Mouse (Mus musculus): ENCODE results near the gene Mael. TPM values are rescaled to one million over a fixed set of nuclear protein-coding genes. Genes with fewer than 3 reads are reported as not detected.

Gene Mael
- 0.15 TPM in 1 of 2 replicates, not detected in the other for polyA plus RNA-seq (2016; fragmentation: Nextera tagmentation; extraction: Ambion mirVana)

GRCm38 (mm10) chr1:166238315-166238969, at the start of gene Mael:
Mael (minus strand) TSS chr1:166238747.
- Histone ChIP-seq H3K9me3 (peaks cover 9% of the 10 kb centered on the region), H3K4me3 (no peak within 1 kb of the TSS), H3K4me1 (no peaks in the 10 kb centered on the region), H3K27ac (replicated peaks) (no peak within 1 kb of the TSS), H3K27me3 (replicated peaks; ENCODE audit: low read depth, poor library complexity, severe bottlenecking) (no peaks in the 10 kb centered on the region), H3K36me3 (replicated peaks) (0 out of 2 replicates have a peak, but pooled peaks cover 7% of the 10 kb centered on the region)
- WGBS = 84% methylated on average over 53 of the region's 53 CpGs
- DNase-seq (ENCODE audit: low spot score) = no peak

GRCm38 (mm10) chr1:166286231-166286630, 47.7 kb upstream of the Mael start:
- Histone ChIP-seq H3K27me3 (replicated peaks; ENCODE audit: low read depth, poor library complexity, severe bottlenecking) (no peaks in the 10 kb centered on the region), H3K9me3 (no peaks in the 10 kb centered on the region), H3K4me3 (no peak overlapping the region), H3K4me1 (peaks cover 48% of the 10 kb centered on the region), H3K27ac (replicated peaks) (no peak overlapping the region), H3K36me3 (replicated peaks) (no peaks in the 10 kb centered on the region)
- 82% methylated on average over 9 of the region's 9 CpGs for WGBS
- DNase-seq (ENCODE audit: low spot score) = no peak

GRCm38 (mm10) chr1:166284390-166284789, 45.8 kb upstream of the Mael start:
- peak overlapping the region; percentile 67 for H3K27ac ChIP-seq (replicated peaks)

GRCm38 (mm10) chr1:166283451-166283850, 44.9 kb upstream of the Mael start:
- no peak overlapping the region for H3K4me3 ChIP-seq
- H3K9me3 ChIP-seq = no peaks in the 10 kb centered on the region
- H3K27ac ChIP-seq (replicated peaks) = peak overlapping the region; percentile 77
- no peaks in the 10 kb centered on the region for H3K27me3 ChIP-seq (replicated peaks; ENCODE audit: low read depth, poor library complexity, severe bottlenecking)
- no peaks in the 10 kb centered on the region for H3K36me3 ChIP-seq (replicated peaks)
- DNase-seq (ENCODE audit: low spot score) = no peak
- WGBS = 82% methylated on average over 6 of the region's 6 CpGs
- peaks cover 76% of the 10 kb centered on the region for H3K4me1 ChIP-seq

More at GRCm38 (mm10) chr1:166284390-166284789, 45.8 kb upstream of the Mael start:
- Histone ChIP-seq H3K9me3 (no peaks in the 10 kb centered on the region), H3K27me3 (replicated peaks; ENCODE audit: low read depth, poor library complexity, severe bottlenecking) (no peaks in the 10 kb centered on the region), H3K36me3 (replicated peaks) (no peaks in the 10 kb centered on the region), H3K4me3 (no peak overlapping the region), H3K4me1 (peaks cover 66% of the 10 kb centered on the region)
- no peak for DNase-seq (ENCODE audit: low spot score)
- WGBS = 79% methylated on average over 8 of the region's 8 CpGs

GRCm38 (mm10) chr1:166282597-166283210, 44.2 kb upstream of the Mael start:
- Histone ChIP-seq H3K27ac (replicated peaks) (peak overlapping the region; percentile 77), H3K4me3 (peak overlapping the region; percentile 48), H3K36me3 (replicated peaks) (no peaks in the 10 kb centered on the region), H3K4me1 (peaks cover 81% of the 10 kb centered on the region), H3K27me3 (replicated peaks; ENCODE audit: low read depth, poor library complexity, severe bottlenecking) (no peaks in the 10 kb centered on the region), H3K9me3 (no peaks in the 10 kb centered on the region)
- 2% methylated on average over 22 of the region's 22 CpGs for WGBS
- DNase-seq (ENCODE audit: low spot score) = peak; percentile 95

- Histone ChIP-seq H3K27me3 (replicated peaks; ENCODE audit: low read depth, poor library complexity, severe bottlenecking) (no peaks in the 10 kb centered on the region), H3K36me3 (replicated peaks) (no peaks in the 10 kb centered on the region), H3K4me3 (no peak overlapping the region), H3K27ac (replicated peaks) (peak overlapping the region; percentile 77), H3K9me3 (no peaks in the 10 kb centered on the region), H3K4me1 (peaks cover 79% of the 10 kb centered on the region)
- no peak for DNase-seq (ENCODE audit: low spot score)
- 51% methylated on average over 3 of the region's 3 CpGs for WGBS
Observed at GRCm38 (mm10) chr1:166281836-166282235, 43.3 kb upstream of the Mael start.

GRCm38 (mm10) chr1:166281287-166281686, 42.7 kb upstream of the Mael start:
- Histone ChIP-seq H3K4me3 (no peak overlapping the region), H3K27ac (replicated peaks) (peak overlapping the region; percentile 77), H3K4me1 (peaks cover 75% of the 10 kb centered on the region), H3K9me3 (no peaks in the 10 kb centered on the region), H3K36me3 (replicated peaks) (no peaks in the 10 kb centered on the region), H3K27me3 (replicated peaks; ENCODE audit: low read depth, poor library complexity, severe bottlenecking) (no peaks in the 10 kb centered on the region)
- 17% methylated on average over 1 of the region's 1 CpGs for WGBS
- no peak for DNase-seq (ENCODE audit: low spot score)

- no peaks in the 10 kb centered on the region for H3K36me3 ChIP-seq (replicated peaks)
- peaks cover 71% of the 10 kb centered on the region for H3K4me1 ChIP-seq
- H3K27me3 ChIP-seq (replicated peaks; ENCODE audit: low read depth, poor library complexity, severe bottlenecking) = no peaks in the 10 kb centered on the region
- no peak overlapping the region for H3K4me3 ChIP-seq
- 7% methylated on average over 1 of the region's 1 CpGs for WGBS
- peak; percentile 64 for DNase-seq (ENCODE audit: low spot score)
- no peaks in the 10 kb centered on the region for H3K9me3 ChIP-seq
- peak overlapping the region; percentile 77 for H3K27ac ChIP-seq (replicated peaks)
Observed at GRCm38 (mm10) chr1:166280566-166280965, 42.0 kb upstream of the Mael start.

GRCm38 (mm10) chr1:166279580-166280206, 41.1 kb upstream of the Mael start:
- H3K27ac ChIP-seq (replicated peaks) = peak overlapping the region; percentile 77
- no peaks in the 10 kb centered on the region for H3K36me3 ChIP-seq (replicated peaks)
- peak; percentile 48 for DNase-seq (ENCODE audit: low spot score)
- no peaks in the 10 kb centered on the region for H3K9me3 ChIP-seq
- no peak overlapping the region for H3K4me3 ChIP-seq
- H3K4me1 ChIP-seq = peaks cover 71% of the 10 kb centered on the region
- 32% methylated on average over 9 of the region's 9 CpGs for WGBS
- H3K27me3 ChIP-seq (replicated peaks; ENCODE audit: low read depth, poor library complexity, severe bottlenecking) = no peaks in the 10 kb centered on the region

GRCm38 (mm10) chr1:166278786-166279185, 40.2 kb upstream of the Mael start:
- H3K36me3 ChIP-seq (replicated peaks) = no peaks in the 10 kb centered on the region
- WGBS = 41% methylated on average over 2 of the region's 2 CpGs
- H3K9me3 ChIP-seq = no peaks in the 10 kb centered on the region
- DNase-seq (ENCODE audit: low spot score) = no peak
- peaks cover 62% of the 10 kb centered on the region for H3K4me1 ChIP-seq
- no peak overlapping the region for H3K4me3 ChIP-seq
- no peaks in the 10 kb centered on the region for H3K27me3 ChIP-seq (replicated peaks; ENCODE audit: low read depth, poor library complexity, severe bottlenecking)
- H3K27ac ChIP-seq (replicated peaks) = peak overlapping the region; percentile 77

- H3K27me3 ChIP-seq (replicated peaks; ENCODE audit: low read depth, poor library complexity, severe bottlenecking) = no peaks in the 10 kb centered on the region
- H3K36me3 ChIP-seq (replicated peaks) = peaks cover 27% of the 10 kb centered on the region
- WGBS = 87% methylated on average over 5 of the region's 5 CpGs
- no peaks in the 10 kb centered on the region for H3K9me3 ChIP-seq
- 0 out of 2 replicates have a peak, but pooled peaks cover 5% of the 10 kb centered on the region for H3K4me1 ChIP-seq
- no peak for DNase-seq (ENCODE audit: low spot score)
- H3K27ac ChIP-seq (replicated peaks) = no peak overlapping the region
- H3K4me3 ChIP-seq = no peak overlapping the region
Observed at GRCm38 (mm10) chr1:166268218-166268617, 29.7 kb upstream of the Mael start.

GRCm38 (mm10) chr1:166266918-166267317, 28.4 kb upstream of the Mael start:
- no peaks in the 10 kb centered on the region for H3K27me3 ChIP-seq (replicated peaks; ENCODE audit: low read depth, poor library complexity, severe bottlenecking)
- H3K36me3 ChIP-seq (replicated peaks) = peaks cover 23% of the 10 kb centered on the region
- H3K9me3 ChIP-seq = no peaks in the 10 kb centered on the region
- H3K27ac ChIP-seq (replicated peaks) = no peak overlapping the region
- DNase-seq (ENCODE audit: low spot score) = no peak
- 96% methylated on average over 9 of the region's 9 CpGs for WGBS
- H3K4me3 ChIP-seq = no peak overlapping the region
- 0 out of 2 replicates have a peak, but pooled peaks cover 2% of the 10 kb centered on the region for H3K4me1 ChIP-seq

Data from embryonic facial prominence, embryonic 10.5 days (tissue).